Mouse (Mus musculus): ENCODE results near the gene Midn. TPM values are rescaled to one million over a fixed set of nuclear protein-coding genes. Genes with fewer than 3 reads are reported as not detected.

The Midn gene
- polyA plus RNA-seq, 1 experiment: 9.3 TPM

DNA sequence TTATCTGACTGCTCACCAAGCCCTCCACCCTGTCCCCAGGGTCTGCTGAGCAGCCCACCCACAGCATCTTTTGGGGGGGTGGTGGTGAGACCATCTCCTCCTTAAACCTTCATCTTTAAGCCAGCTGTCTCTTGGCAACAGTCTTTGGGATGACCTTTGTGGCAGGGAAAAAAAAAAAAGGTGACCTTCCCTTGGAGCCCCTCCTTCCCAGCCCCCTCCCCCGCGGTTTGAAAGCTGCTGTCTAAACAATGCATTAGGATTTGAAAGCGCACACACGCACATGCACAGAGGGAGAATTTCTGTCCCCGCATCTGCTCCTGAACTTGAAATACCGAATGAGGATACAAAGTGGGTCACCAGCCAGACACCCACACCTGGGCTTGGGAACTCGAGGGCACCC is 56.0 kb downstream of the Midn start:
- Histone ChIP-seq H3K4me1 (ENCODE audit: control insufficient read depth) (peaks cover 4% of the 10 kb centered on the region), H3K9me3 (ENCODE audit: control insufficient read depth, low read length) (no peaks in the 10 kb centered on the region), H3K27me3 (ENCODE audit: control insufficient read depth) (peaks cover 32% of the 10 kb centered on the region), H3K4me3 (replicated peaks) (no peak overlapping the region), H3K36me3 (ENCODE audit: control insufficient read depth) (no peaks in the 10 kb centered on the region)
- no peak for TF ChIP-seq TAL1 (IDR thresholded peaks at IDR 0.05; ENCODE audit: low read length)
- no peak for TF ChIP-seq GATA1 (IDR thresholded peaks at IDR 0.05; ENCODE audit: low read length)

DNA sequence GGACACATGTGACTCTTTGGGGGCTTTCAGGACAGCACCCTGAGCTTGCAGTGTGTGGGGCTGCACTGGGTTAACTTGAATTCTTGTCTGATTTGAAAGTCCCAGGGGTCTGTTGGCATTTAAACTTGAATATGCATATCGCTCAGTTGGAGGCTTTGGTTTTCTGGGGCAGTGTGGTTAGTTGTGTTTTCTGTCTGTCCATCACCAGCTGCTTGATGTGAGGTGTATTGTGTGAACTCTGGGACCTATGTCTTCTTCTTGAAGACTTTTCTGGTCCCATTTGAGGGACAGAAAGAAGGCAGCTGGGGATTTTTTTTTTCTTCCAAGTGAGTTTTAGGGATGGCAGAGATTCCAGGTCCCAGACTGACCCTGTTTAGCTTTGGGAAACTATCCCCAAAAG is 59.1 kb downstream of the Midn start:
- H3K27me3 ChIP-seq (ENCODE audit: control insufficient read depth): peaks cover 30% of the 10 kb centered on the region
- TF ChIP-seq TAL1 (IDR thresholded peaks at IDR 0.05; ENCODE audit: low read length) (no peak), GATA1 (IDR thresholded peaks at IDR 0.05; ENCODE audit: low read length) (no peak)
- H3K4me3 ChIP-seq (replicated peaks): no peak overlapping the region
- H3K36me3 ChIP-seq (ENCODE audit: control insufficient read depth): no peaks in the 10 kb centered on the region
- no peaks in the 10 kb centered on the region for H3K9me3 ChIP-seq (ENCODE audit: control insufficient read depth, low read length)
- no peaks in the 10 kb centered on the region for H3K4me1 ChIP-seq (ENCODE audit: control insufficient read depth)

DNA sequence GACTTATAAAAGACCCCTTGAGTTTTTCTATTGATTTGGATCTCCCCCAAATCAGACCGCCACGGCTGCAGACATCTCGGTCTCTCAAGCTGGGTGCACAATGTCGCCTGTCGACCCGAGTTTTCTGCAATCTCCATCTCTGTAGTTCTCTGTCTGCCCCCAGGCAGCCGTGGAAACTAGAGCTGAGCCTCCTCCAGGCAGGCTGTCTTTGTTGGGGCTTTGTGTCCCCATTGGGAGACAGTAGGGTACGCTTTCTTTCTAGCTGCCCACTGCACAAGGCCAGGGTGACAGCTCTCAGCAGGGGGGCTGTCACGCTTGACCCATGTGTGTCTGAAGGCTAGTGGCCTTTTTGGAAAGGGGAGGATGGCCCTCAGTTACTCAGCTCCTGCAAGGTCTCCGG is 59.6 kb downstream of the Midn start:
- no peaks in the 10 kb centered on the region for H3K4me1 ChIP-seq (ENCODE audit: control insufficient read depth)
- TF ChIP-seq TAL1 (IDR thresholded peaks at IDR 0.05; ENCODE audit: low read length) (no peak), GATA1 (IDR thresholded peaks at IDR 0.05; ENCODE audit: low read length) (no peak)
- H3K9me3 ChIP-seq (ENCODE audit: control insufficient read depth, low read length): no peaks in the 10 kb centered on the region
- peaks cover 30% of the 10 kb centered on the region for H3K27me3 ChIP-seq (ENCODE audit: control insufficient read depth)
- H3K4me3 ChIP-seq (replicated peaks): no peak overlapping the region
- H3K36me3 ChIP-seq (ENCODE audit: control insufficient read depth): no peaks in the 10 kb centered on the region

Other genes starting within 250 kb of the Midn start
- 4.1 and 4.9 TPM in 2 replicates for gene Med16, start 239.3 kb upstream of the Midn start, polyA plus RNA-seq (2012)
- 0.21 TPM in 1 of 2 replicates, not detected in the other for gene Gm26602, start 237.4 kb upstream of the Midn start, polyA plus RNA-seq (2012)
- gene Kiss1r, start 231.3 kb upstream of the Midn start, polyA plus RNA-seq (2012): 0.01 TPM in 1 of 2 replicates, not detected in the other
- 9.9 and 13.0 TPM in 2 replicates for gene R3hdm4, start 227.1 kb upstream of the Midn start, polyA plus RNA-seq (2012)
- gene Arid3a, start 221.2 kb upstream of the Midn start, polyA plus RNA-seq (2012): 1.0 and 1.4 TPM in 2 replicates
- 4.4 and 4.9 TPM in 2 replicates for gene Wdr18, start 188.1 kb upstream of the Midn start, polyA plus RNA-seq (2012)
- 0.01 TPM in 1 of 2 replicates, not detected in the other for gene Grin3b, start 177.6 kb upstream of the Midn start, polyA plus RNA-seq (2012)
- 47.6 and 49.5 TPM in 2 replicates for gene Tmem259, start 163.9 kb upstream of the Midn start, polyA plus RNA-seq (2012)
- gene Cnn2, start 159.7 kb upstream of the Midn start, polyA plus RNA-seq (2012): 0.59 and 0.74 TPM in 2 replicates
- 7.6 and 7.9 TPM in 2 replicates for gene Abca7, start 151.8 kb upstream of the Midn start, polyA plus RNA-seq (2012)
- gene Arhgap45, start 131.6 kb upstream of the Midn start, polyA plus RNA-seq (2012): 1.5 and 1.7 TPM in 2 replicates
- 11.9 and 17.1 TPM in 2 replicates for gene Polr2e, start 108.5 kb upstream of the Midn start, polyA plus RNA-seq (2012)
- 551 and 700 TPM in 2 replicates for gene Gpx4, start 101.1 kb upstream of the Midn start, polyA plus RNA-seq (2012)
- 3.4 and 3.9 TPM in 2 replicates for gene Sbno2, start 42.7 kb upstream of the Midn start, polyA plus RNA-seq (2012)
- 69.2 and 71.6 TPM in 2 replicates for gene Stk11, start 32.5 kb upstream of the Midn start, polyA plus RNA-seq (2012)
- 139 and 144 TPM in 2 replicates for gene Atp5d, start 9.6 kb upstream of the Midn start, polyA plus RNA-seq (2012)
- gene Cbarp, start 7.4 kb upstream of the Midn start, polyA plus RNA-seq (2012): 0.15 and 0.52 TPM in 2 replicates
- gene Cirbp, start 17.7 kb downstream of the Midn start, polyA plus RNA-seq (2012): 3.9 and 4.3 TPM in 2 replicates
- gene 1600002K03Rik, start 24.7 kb downstream of the Midn start, polyA plus RNA-seq (2012): 0.60 and 0.99 TPM in 2 replicates
- 0.10 and 0.16 TPM in 2 replicates for gene Efna2, start 31.2 kb downstream of the Midn start, polyA plus RNA-seq (2012)
- 4.2 and 4.7 TPM in 2 replicates for gene Mum1, start 78.2 kb downstream of the Midn start, polyA plus RNA-seq (2012)
- 19.0 and 28.9 TPM in 2 replicates for gene Ndufs7, start 100.8 kb downstream of the Midn start, polyA plus RNA-seq (2012)
- 0.11 and 0.20 TPM in 2 replicates for gene Gamt, start 112.7 kb downstream of the Midn start, polyA plus RNA-seq (2012)
- gene Dazap1, start 113.2 kb downstream of the Midn start, polyA plus RNA-seq (2012): 76.5 and 84.5 TPM in 2 replicates
- 998 and 1,528 TPM in 2 replicates for gene Rps15, start 144.2 kb downstream of the Midn start, polyA plus RNA-seq (2012)
- gene Apc2, start 147.7 kb downstream of the Midn start, polyA plus RNA-seq (2012): under 0.01 TPM in 1 of 2 replicates, not detected in the other
- gene 2310011J03Rik, start 172.3 kb downstream of the Midn start, polyA plus RNA-seq (2012): 10.6 and 12.9 TPM in 2 replicates
- gene Pcsk4, start 181.2 kb downstream of the Midn start, polyA plus RNA-seq (2012): 0.55 and 0.65 TPM in 2 replicates
- gene Reep6, start 181.7 kb downstream of the Midn start, polyA plus RNA-seq (2012): 18.8 and 21.4 TPM in 2 replicates
- 2.2 and 2.6 TPM in 2 replicates for gene Adamtsl5, start 200.1 kb downstream of the Midn start, polyA plus RNA-seq (2012)
- not detected in 2 replicates for gene Plk5, start 208.2 kb downstream of the Midn start, polyA plus RNA-seq (2012)
- gene Mex3d, start 239.4 kb downstream of the Midn start, polyA plus RNA-seq (2012): 0.53 and 0.55 TPM in 2 replicates